Mouse (Mus musculus) B cell, adult 67 days (primary cell): ENCODE results near the gene Polr3k. TPM values are rescaled to one million over a fixed set of nuclear protein-coding genes. Genes with fewer than 3 reads are reported as not detected.

Experiments used
- total RNA-seq, 2 experiments: library from RNA; stranded (reverse); gene quantifications; 4 replicates each; pipeline ENCODE4 v1.2.4; 2023

Gene Polr3k
- total RNA-seq, result 10 to 100 TPM; 12.2 to 14.9 TPM

GRCm38 (mm10) chr2:181863791-181864535 lies at the start of gene Polr3k:
Gene Polr3k (plus strand): TSS chr2:181864337.

DNA sequence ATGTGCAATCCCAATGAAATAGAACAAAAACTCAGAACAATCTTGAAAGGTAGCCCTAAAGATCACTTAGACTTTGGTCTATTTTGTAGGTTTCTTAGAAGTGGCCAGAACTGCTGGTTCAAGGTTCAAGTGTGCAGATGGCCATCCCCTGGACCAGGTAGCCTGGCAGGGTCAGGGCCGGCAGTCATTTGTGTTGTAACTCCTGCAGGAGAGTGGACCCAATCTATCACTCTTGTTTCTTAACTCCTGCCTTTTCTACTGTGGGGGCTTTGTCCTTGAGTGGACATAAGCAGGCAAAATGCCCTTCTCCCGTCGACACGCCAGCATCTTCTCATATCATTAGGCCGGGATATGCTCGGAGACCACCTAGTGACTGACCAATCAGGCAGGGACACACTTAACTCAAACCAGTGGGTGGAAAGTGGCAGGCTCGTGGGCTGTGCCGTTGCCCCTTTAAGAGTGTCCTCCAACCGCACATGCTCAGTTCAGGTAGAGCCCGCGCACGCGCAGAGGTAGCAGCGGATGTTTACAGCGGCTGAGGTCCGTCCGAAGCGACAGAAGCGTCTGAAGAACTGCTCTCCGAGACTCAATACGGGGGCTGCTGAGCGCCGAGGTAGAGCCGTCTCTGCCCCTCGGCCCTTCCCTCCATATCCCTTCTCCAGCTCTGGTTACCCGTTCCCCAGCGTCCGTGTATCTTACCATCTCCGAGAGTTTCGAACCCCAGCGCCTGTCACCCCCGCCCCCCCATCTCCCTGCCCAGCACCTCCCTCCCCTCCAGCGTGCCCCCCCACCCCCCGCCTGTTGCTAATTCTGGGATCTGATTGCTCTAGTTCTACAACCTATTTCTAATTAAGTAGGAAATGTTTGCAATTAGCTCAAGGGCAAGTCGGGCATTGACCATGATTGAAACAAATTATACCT lies 26.5 kb upstream of the Polr3k start, which contains the start of gene Pcmtd2:
Gene Pcmtd2, plus strand, starts transcription at position 483 of the 921 bp plus-strand sequence.

Other genes starting within 250 kb of the Polr3k start
- not detected for gene Gm29797, start 207.3 kb upstream of the Polr3k start, total RNA-seq
- gene Sox18, start 192.7 kb upstream of the Polr3k start, total RNA-seq, result under 1 TPM in 1 of 2 experiments, not detected in 1; 0.44 TPM
- gene Tcea2, start 184.0 kb upstream of the Polr3k start, total RNA-seq, result 10 to 100 TPM; 23.7 to 26.9 TPM
- gene Rgs19, start 170.4 kb upstream of the Polr3k start, total RNA-seq, result 100 to 1,000 TPM; 203 to 209 TPM
- gene Lkaaear1, start 165.9 kb upstream of the Polr3k start, total RNA-seq, result not detected
- 1 to 10 TPM in 1 of 2 experiments, under 1 TPM in 1; 0.24 to 1.2 TPM for gene Oprl1, start 149.3 kb upstream of the Polr3k start, total RNA-seq
- not detected for gene Myt1, start 101.0 kb upstream of the Polr3k start, total RNA-seq
- gene Pcmtd2, start 26.5 kb upstream of the Polr3k start, total RNA-seq, result 10 to 100 TPM; 42.1 to 52.2 TPM
- gene Gm14496, start 126.8 kb downstream of the Polr3k start, total RNA-seq, result not detected